Mouse (Mus musculus) lung, postnatal 0 days (tissue): Measurements from ENCODE around the gene Gm21983. TPM values are rescaled to one million over a fixed set of nuclear protein-coding genes. Genes with fewer than 3 reads are reported as not detected.

ENCODE experiments used
- ATAC-seq: fragments of 200-750 bp; cut with Nextera tagmentation; 2 replicates; pipeline ENCODE4 v1.8.0; 2017; ENCODE audit warnings: moderate library complexity
- DNase-seq: peaks from one replicate; pipeline ENCODE4 v3.0.0-alpha.2; 2016; ENCODE audit warnings: low spot score
- H3K27ac ChIP-seq: fragments of 300-500 bp; sonication (generic); 2 replicates; pipeline ENCODE4 v1.5.1; 2014; ENCODE audit warnings: antibody characterized with exemption, mild to moderate bottlenecking, low read length, mixed read lengths
- H3K27me3 ChIP-seq: fragments of 300-500 bp; sonication (generic); replicated peaks from 2 replicates; pipeline ENCODE4 v1.6.1; 2014; ENCODE audit warnings: low read length, mixed read lengths; ENCODE audit not compliant: insufficient read depth
- H3K36me3 ChIP-seq: fragments of 300-500 bp; sonication (generic); 2 replicates; pipeline ENCODE4 v1.6.1; 2014; ENCODE audit warnings: low read length, mixed read lengths; ENCODE audit not compliant: insufficient read depth
- H3K4me1 ChIP-seq: fragments of 300-500 bp; sonication (generic); 2 replicates; pipeline ENCODE4 v1.6.1; 2014; ENCODE audit warnings: antibody characterized with exemption, low read depth, low read length, mixed read lengths; ENCODE audit not compliant: insufficient read depth
- H3K4me2 ChIP-seq: fragments of 300-500 bp; sonication (generic); replicated peaks from 2 replicates; pipeline ENCODE4 v1.6.1; 2014; ENCODE audit warnings: low read depth, mild to moderate bottlenecking, low read length, moderate library complexity, mixed read lengths
- H3K4me3 ChIP-seq: fragments of 300-500 bp; sonication (generic); 2 replicates; pipeline ENCODE4 v1.5.1; 2014; ENCODE audit warnings: low read depth, low read length
- H3K9ac ChIP-seq: fragments of 300-500 bp; sonication (generic); replicated peaks from 2 replicates; pipeline ENCODE4 v1.6.1; 2014; ENCODE audit warnings: low read depth, mild to moderate bottlenecking
- H3K9me3 ChIP-seq: fragments of 300-500 bp; sonication (generic); 2 replicates; pipeline ENCODE4 v1.6.1; 2016; ENCODE audit warnings: low read length, mixed read lengths
- CTCF ChIP-seq: IDR thresholded peaks from 2 replicates; pipeline ENCODE4 v1.5.1; 2016; ENCODE audit warnings: antibody characterized with exemption, mild to moderate bottlenecking
- EP300 ChIP-seq: IDR thresholded peaks from 2 replicates; pipeline ENCODE4 v1.6.1; 2016; ENCODE audit warnings: antibody characterized with exemption, mild to moderate bottlenecking, control low read depth
- WGBS: fragments of 180-500 bp; shearing (Covaris S2); extraction: QIAGEN DNeasy Blood & Tissue Kit; methylation state at CpG from one replicate; pipeline ENCODE4 v1.1.7; 2014; 5-methylcytosine and 5-hydroxymethylcytosine counted together
- microRNA counts: library from miRNA; unstranded; fragments of <30 nt; microRNA quantifications from one replicate; lab custom pipeline; 2015
- microRNA-seq: library from miRNA; unstranded; fragments of <30 nt; microRNA quantifications from one replicate; pipeline ENCODE4, GENCODE M21; 2016
- polyA plus RNA-seq: library from polyadenylated mRNA; unstranded; fragments of >200 nt; fragmentation: Nextera tagmentation; extraction: Ambion mirVana; gene quantifications from 2 replicates; pipeline ENCODE4 v1.2.1, GENCODE M21; 2015

Gene Gm21983
- polyA plus RNA-seq, 1 experiment from 2014 or later: not detected

DNA sequence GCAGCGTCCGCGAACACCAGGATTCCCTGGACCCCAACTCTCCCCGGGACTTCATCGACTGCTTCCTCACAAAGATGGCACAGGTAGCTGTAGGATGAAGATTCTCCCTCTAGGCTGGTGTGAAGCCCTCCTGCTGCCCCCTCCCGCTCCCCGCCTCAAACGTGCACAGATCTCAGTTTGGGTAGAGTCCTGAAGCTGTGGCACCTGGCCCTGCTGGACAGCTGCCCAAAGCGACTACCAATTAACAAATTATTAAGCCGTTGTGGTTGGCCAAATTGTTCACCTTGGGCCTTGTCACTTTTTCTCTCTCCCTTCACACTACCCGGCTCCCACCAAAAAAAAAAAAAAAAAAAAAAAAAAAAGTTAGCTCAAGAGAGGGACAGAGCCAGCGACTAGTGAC lies 51.1 kb downstream of the Gm21983 start:
- no peak overlapping the region for H3K4me2 ChIP-seq
- H3K4me1 ChIP-seq: no peaks in the 10 kb centered on the region
- no peak for TF ChIP-seq CTCF
- no peak for TF ChIP-seq EP300
- H3K9ac ChIP-seq: no peak overlapping the region
- ATAC-seq: no peak
- DNase-seq: no peak
- H3K9me3 ChIP-seq: no peaks in the 10 kb centered on the region
- H3K36me3 ChIP-seq: no peaks in the 10 kb centered on the region
- no peaks in the 10 kb centered on the region for H3K27me3 ChIP-seq
- H3K4me3 ChIP-seq: no peak overlapping the region
- WGBS: 81% methylated on average over 12 of the region's 12 CpGs
- no peak overlapping the region for H3K27ac ChIP-seq

DNA sequence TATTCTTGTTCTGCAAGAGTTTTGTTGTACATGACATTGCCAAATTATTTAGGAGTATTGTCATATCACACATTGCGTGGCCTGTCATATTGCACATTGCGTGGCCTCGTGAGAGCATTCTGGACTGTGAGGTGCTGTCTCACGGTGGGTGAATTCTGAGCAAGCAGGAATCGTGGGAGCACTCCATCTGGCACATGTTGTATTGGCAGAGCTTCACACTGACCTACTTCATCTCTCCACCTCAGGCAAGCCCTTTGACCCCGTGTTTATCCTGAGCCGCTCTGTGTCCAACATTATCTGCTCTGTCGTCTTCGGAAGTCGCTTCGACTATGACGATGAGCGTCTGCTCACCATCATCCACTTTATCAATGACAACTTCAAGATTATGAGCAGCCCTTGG lies 51.9 kb downstream of the Gm21983 start:
- Histone ChIP-seq H3K27ac (no peak overlapping the region), H3K4me1 (no peaks in the 10 kb centered on the region), H3K4me3 (no peak overlapping the region), H3K9ac (no peak overlapping the region), H3K36me3 (no peaks in the 10 kb centered on the region), H3K9me3 (no peaks in the 10 kb centered on the region), H3K27me3 (no peaks in the 10 kb centered on the region), H3K4me2 (no peak overlapping the region)
- ATAC-seq: no peak
- 55% methylated on average over 13 of the region's 13 CpGs for WGBS
- no peak for DNase-seq
- TF ChIP-seq CTCF: no peak
- TF ChIP-seq EP300: no peak

DNA sequence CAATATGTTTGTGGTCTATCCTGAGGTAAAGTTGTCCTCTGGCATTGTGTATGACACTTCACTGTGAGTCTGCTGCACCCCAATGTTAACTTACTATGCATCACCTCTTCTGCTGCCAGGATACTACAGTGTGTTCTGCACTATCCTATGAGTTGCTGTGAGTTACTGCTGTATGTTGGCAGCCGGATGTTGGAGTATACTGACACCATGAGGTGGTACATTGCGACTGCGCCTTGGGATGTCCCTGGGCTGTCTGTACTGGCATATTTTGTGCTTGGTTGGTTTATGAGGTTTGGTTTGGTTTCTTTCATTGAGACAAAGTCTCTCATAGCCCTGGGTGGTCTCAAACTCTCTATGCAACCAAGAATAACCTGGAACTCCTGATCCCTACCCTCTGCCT lies 52.7 kb downstream of the Gm21983 start:
- no peaks in the 10 kb centered on the region for H3K27me3 ChIP-seq
- no peak overlapping the region for H3K4me3 ChIP-seq
- WGBS: 51% methylated on average over 3 of the region's 3 CpGs
- no peaks in the 10 kb centered on the region for H3K9me3 ChIP-seq
- no peaks in the 10 kb centered on the region for H3K4me1 ChIP-seq
- no peak overlapping the region for H3K9ac ChIP-seq
- ATAC-seq: peak; percentile 69
- TF ChIP-seq CTCF: peak; percentile 85
- TF ChIP-seq EP300: no peak
- no peaks in the 10 kb centered on the region for H3K36me3 ChIP-seq
- H3K4me2 ChIP-seq: no peak overlapping the region
- no peak overlapping the region for H3K27ac ChIP-seq
- peak; percentile 62 for DNase-seq

DNA sequence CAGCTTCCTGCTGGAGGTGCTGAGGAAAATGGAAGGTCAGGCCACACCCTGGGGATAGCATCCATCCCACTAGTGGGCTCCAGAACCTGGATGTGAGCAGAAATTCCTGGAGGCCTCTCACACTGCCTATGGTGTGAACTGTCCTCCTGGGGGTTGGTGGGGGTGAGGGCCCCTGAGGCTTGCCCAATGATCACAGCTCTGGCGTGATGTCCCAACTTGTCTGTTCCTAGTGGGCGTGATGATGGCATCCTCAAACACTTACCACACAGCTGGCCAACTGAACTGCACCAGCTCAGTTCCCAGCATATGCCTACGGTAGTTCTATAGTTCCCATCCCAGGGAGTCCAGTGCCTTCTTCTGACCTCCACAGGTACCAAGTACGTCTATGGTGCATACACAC lies 55.9 kb downstream of the Gm21983 start:
- Histone ChIP-seq H3K27me3 (no peaks in the 10 kb centered on the region), H3K4me2 (no peak overlapping the region), H3K9ac (no peak overlapping the region), H3K27ac (no peak overlapping the region), H3K4me3 (no peak overlapping the region), H3K4me1 (no peaks in the 10 kb centered on the region), H3K36me3 (no peaks in the 10 kb centered on the region), H3K9me3 (no peaks in the 10 kb centered on the region)
- ATAC-seq: no peak
- DNase-seq: no peak
- WGBS: 76% methylated on average over 4 of the region's 4 CpGs
- no peak for TF ChIP-seq EP300
- no peak for TF ChIP-seq CTCF

DNA sequence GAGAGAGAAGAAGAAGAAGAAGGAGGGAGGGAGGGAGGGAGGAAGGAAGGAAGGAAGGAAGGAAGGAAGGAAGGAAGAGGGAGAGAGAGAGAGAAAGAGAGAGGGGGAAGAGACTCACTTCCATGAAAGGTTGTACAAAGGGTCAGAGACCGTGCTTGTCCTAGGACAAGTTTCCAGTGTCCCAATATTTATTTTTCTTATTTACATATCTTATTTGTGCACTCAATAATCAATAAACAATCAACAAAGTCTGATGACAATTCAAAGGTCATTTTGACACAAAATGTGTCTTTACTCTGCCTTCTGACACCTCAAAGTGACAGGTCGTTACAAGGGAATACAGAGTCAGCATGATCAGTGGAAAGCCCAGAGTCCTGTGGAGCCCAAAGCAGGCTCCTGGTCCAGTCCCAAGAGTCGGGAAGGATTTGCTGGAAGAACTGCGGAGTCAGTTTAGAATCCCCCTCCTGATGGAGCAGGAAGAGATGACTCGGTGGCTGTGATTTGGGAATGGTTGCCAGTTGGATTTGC lies 56.5 kb downstream of the Gm21983 start:
- TF ChIP-seq EP300: no peak
- TF ChIP-seq CTCF: no peak
- no peak overlapping the region for H3K27ac ChIP-seq
- ATAC-seq (no peak), DNase-seq (no peak)
- WGBS: 60% methylated on average over 5 of the region's 5 CpGs
- no peaks in the 10 kb centered on the region for H3K36me3 ChIP-seq
- no peak overlapping the region for H3K9ac ChIP-seq
- no peak overlapping the region for H3K4me2 ChIP-seq
- H3K9me3 ChIP-seq: no peaks in the 10 kb centered on the region
- no peaks in the 10 kb centered on the region for H3K4me1 ChIP-seq
- H3K27me3 ChIP-seq: no peaks in the 10 kb centered on the region
- no peak overlapping the region for H3K4me3 ChIP-seq

DNA sequence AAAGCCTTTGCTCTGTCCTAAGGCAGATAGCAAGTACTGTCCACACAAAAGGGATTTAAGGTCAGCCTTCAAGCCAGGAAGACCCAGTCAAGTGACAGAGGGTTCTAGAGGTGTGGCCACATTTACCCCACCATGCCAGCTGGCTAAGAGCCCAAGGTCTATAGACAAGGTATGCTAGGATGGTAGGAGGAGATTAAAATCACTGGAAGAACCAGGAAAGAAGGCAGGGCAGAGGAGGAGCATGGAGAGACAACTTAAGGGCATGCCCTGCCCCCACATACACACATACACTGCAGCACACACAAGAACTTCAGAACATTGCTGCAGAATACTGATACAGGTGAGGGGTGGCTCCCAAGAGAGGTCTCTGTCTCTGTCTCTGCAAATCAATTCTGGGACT lies 61.2 kb downstream of the Gm21983 start, which contains the start of gene Cyp2f2:
TSS of gene Cyp2f2 (plus strand) at position 234 of the 400 bp plus-strand sequence.
- ATAC-seq: no peak; the same call in 1 of the 2 replicates
- no peak within 1 kb of the TSS for H3K9ac ChIP-seq
- H3K9me3 ChIP-seq: no peaks in the 10 kb centered on the region
- TF ChIP-seq CTCF (no peak), EP300 (no peak)
- H3K27me3 ChIP-seq: no peaks in the 10 kb centered on the region
- H3K4me2 ChIP-seq: no peak within 1 kb of the TSS
- H3K4me3 ChIP-seq: peak within 1 kb of the TSS; percentile 8; the same call in 1 of the 2 replicates
- no peaks in the 10 kb centered on the region for H3K36me3 ChIP-seq
- H3K27ac ChIP-seq: peak within 1 kb of the TSS; percentile 72
- no peak for DNase-seq
- no peaks in the 10 kb centered on the region for H3K4me1 ChIP-seq

MicroRNA genes within 50 kb of the gene (microRNA counts, 519-probe panel; counts per million panel counts)
- microRNA mmu-miR-1191 (lab: Ali Mortazavi, UCI): not detected

Small RNAs within 50 kb of the gene (microRNA-seq; reads per million reads assigned to microRNA genes)
- gene Mir1191: 1.2 reads per million
- not detected for gene Mir3101

Other genes starting within 250 kb of the Gm21983 start
- not detected in 2 replicates for gene Cyp2a22, start 241.7 kb downstream of the Gm21983 start, polyA plus RNA-seq
- not detected in 2 replicates for gene Cyp2a12, start 152.0 kb downstream of the Gm21983 start, polyA plus RNA-seq
- gene Cyp2f2, start 61.2 kb downstream of the Gm21983 start, polyA plus RNA-seq: 585 and 665 TPM in 2 replicates
- 0.14 TPM in 1 of 2 replicates, not detected in the other for gene Cyp2t4, start 27.4 kb downstream of the Gm21983 start, polyA plus RNA-seq
- 68.0 and 75.1 TPM in 2 replicates for gene Egln2, start 14.3 kb downstream of the Gm21983 start, polyA plus RNA-seq
- gene Rab4b, start 2.2 kb downstream of the Gm21983 start, polyA plus RNA-seq: 79.6 and 82.3 TPM in 2 replicates
- 24.9 and 31.5 TPM in 2 replicates for gene Mia, start 71 bp upstream of the Gm21983 start, polyA plus RNA-seq
- 2.5 TPM in 2 replicates for gene BC024978, start 14.7 kb upstream of the Gm21983 start, polyA plus RNA-seq
- gene Snrpa, start 15.2 kb upstream of the Gm21983 start, polyA plus RNA-seq: 69.7 and 75.8 TPM in 2 replicates
- gene Itpkc, start 47.6 kb upstream of the Gm21983 start, polyA plus RNA-seq: 2.9 and 4.1 TPM in 2 replicates
- gene Coq8b, start 51.9 kb upstream of the Gm21983 start, polyA plus RNA-seq: 21.3 and 23.6 TPM in 2 replicates
- 11.6 and 11.7 TPM in 2 replicates for gene Numbl, start 77.3 kb upstream of the Gm21983 start, polyA plus RNA-seq
- 99.9 and 103 TPM in 2 replicates for gene Ltbp4, start 156.6 kb upstream of the Gm21983 start, polyA plus RNA-seq
- 31.1 and 31.2 TPM in 2 replicates for gene Shkbp1, start 174.9 kb upstream of the Gm21983 start, polyA plus RNA-seq
- not detected in 2 replicates for gene Gm20479, start 176.3 kb upstream of the Gm21983 start, polyA plus RNA-seq